Mouse (Mus musculus) kidney, adult 8-10 months (tissue): ENCODE measurements around the gene Mad1l1.

ENCODE experiments used
- DNase-seq, 2 experiments: peaks; one replicate each; pipeline ENCODE4 v3.0.0; 2022

Mad1l1 gene

GRCm38 (mm10) chr5:140174066-140174465, 147.3 kb downstream of the Mad1l1 start:
- DNase-seq = no peak

GRCm38 (mm10) chr5:140173181-140173580, 148.2 kb downstream of the Mad1l1 start:
- DNase-seq = no peak

- no peak for DNase-seq
These were observed 149.6 kb downstream of the Mad1l1 start for GRCm38 (mm10) chr5:140171710-140172109.

GRCm38 (mm10) chr5:140167531-140167930, 153.8 kb downstream of the Mad1l1 start:
- no peak for DNase-seq

- no peak for DNase-seq
These were observed 154.3 kb downstream of the Mad1l1 start for GRCm38 (mm10) chr5:140167080-140167479.

- no peak for DNase-seq
These were observed 157.4 kb downstream of the Mad1l1 start for GRCm38 (mm10) chr5:140163947-140164346.

GRCm38 (mm10) chr5:140162071-140162845, 159.1 kb downstream of the Mad1l1 start:
- no peak for DNase-seq

GRCm38 (mm10) chr5:140159007-140159406, 162.3 kb downstream of the Mad1l1 start:
- DNase-seq = no peak

- no peak for DNase-seq
These were observed 163.3 kb downstream of the Mad1l1 start for GRCm38 (mm10) chr5:140157886-140158627.

GRCm38 (mm10) chr5:140154166-140154565, 167.2 kb downstream of the Mad1l1 start:
- DNase-seq = no peak

GRCm38 (mm10) chr5:140151871-140152270, 169.5 kb downstream of the Mad1l1 start:
- DNase-seq = no peak

GRCm38 (mm10) chr5:140151180-140151579, 170.2 kb downstream of the Mad1l1 start:
- no peak for DNase-seq

GRCm38 (mm10) chr5:140150694-140151093, 170.7 kb downstream of the Mad1l1 start:
- DNase-seq = no peak

- DNase-seq = no peak
These were observed 171.2 kb downstream of the Mad1l1 start for GRCm38 (mm10) chr5:140150136-140150535.

GRCm38 (mm10) chr5:140149298-140149697, 172.1 kb downstream of the Mad1l1 start:
- no peak for DNase-seq

- DNase-seq = no peak
These were observed 177.8 kb downstream of the Mad1l1 start for GRCm38 (mm10) chr5:140143541-140143940.

- no peak for DNase-seq
These were observed 180.0 kb downstream of the Mad1l1 start for GRCm38 (mm10) chr5:140141336-140141735.

GRCm38 (mm10) chr5:140140214-140140613, 181.1 kb downstream of the Mad1l1 start:
- peak; percentile 20 to 42 for DNase-seq

- no peak for DNase-seq
These were observed 185.4 kb downstream of the Mad1l1 start for GRCm38 (mm10) chr5:140135734-140136625.

GRCm38 (mm10) chr5:140134021-140134420, 187.3 kb downstream of the Mad1l1 start:
- no peak for DNase-seq

GRCm38 (mm10) chr5:140128414-140128981, 192.9 kb downstream of the Mad1l1 start:
- DNase-seq = peak in 1 of 2 experiments; percentile 20

GRCm38 (mm10) chr5:140127981-140128380, 193.4 kb downstream of the Mad1l1 start:
- no peak for DNase-seq

- no peak for DNase-seq
These were observed 196.7 kb downstream of the Mad1l1 start for GRCm38 (mm10) chr5:140124626-140125025.
